Mouse (Mus musculus) kidney, embryonic 16.5 days (tissue): Measurements from ENCODE around the gene Calhm2. TPM values are rescaled to one million over a fixed set of nuclear protein-coding genes. Genes with fewer than 3 reads are reported as not detected.
"Not testable (repeated sequence)": the region's sequence is repeated elsewhere in the genome, so short reads cannot be mapped to it uniquely, and the experiment has no call there.

Experiments used
- ATAC-seq: fragments of 200-750 bp; cut with Nextera tagmentation; 2 replicates; pipeline ENCODE4 v1.8.0; 2017; ENCODE audit warnings: moderate TSS enrichment; ENCODE audit not compliant: low FRiP score, low TSS enrichment
- H3K27ac ChIP-seq: fragments of 300-500 bp; sonication (generic); 2 replicates; pipeline ENCODE4 v1.5.1; 2014; ENCODE audit warnings: low read length
- H3K27me3 ChIP-seq: fragments of 300-500 bp; sonication (generic); 2 replicates; pipeline ENCODE4 v1.6.1; 2014; ENCODE audit warnings: low read length, control low read depth, mixed read lengths; ENCODE audit not compliant: insufficient read depth
- H3K36me3 ChIP-seq: fragments of 300-500 bp; sonication (generic); 2 replicates; pipeline ENCODE4 v1.6.1; 2014; ENCODE audit warnings: low read length, control low read depth, mixed read lengths; ENCODE audit not compliant: insufficient read depth
- H3K4me1 ChIP-seq: fragments of 300-500 bp; sonication (generic); 2 replicates; pipeline ENCODE4 v1.6.1; 2014; ENCODE audit warnings: low read length, control low read depth, mixed read lengths; ENCODE audit not compliant: insufficient read depth
- H3K4me2 ChIP-seq: fragments of 300-500 bp; sonication (generic); replicated peaks from 2 replicates; pipeline ENCODE4 v1.6.1; 2014; ENCODE audit warnings: low read depth, low read length
- H3K4me3 ChIP-seq: fragments of 300-500 bp; sonication (generic); 2 replicates; pipeline ENCODE4 v1.5.1; 2014; ENCODE audit warnings: mild to moderate bottlenecking, low read length
- H3K9ac ChIP-seq: fragments of 300-500 bp; sonication (generic); replicated peaks from 2 replicates; pipeline ENCODE4 v1.6.1; 2014; ENCODE audit warnings: low read length
- H3K9me3 ChIP-seq: fragments of 300-500 bp; sonication (generic); 2 replicates; pipeline ENCODE4 v1.6.1; 2016; ENCODE audit warnings: low read length, control low read depth
- WGBS: fragments of 180-500 bp; shearing (Covaris S2); extraction: QIAGEN DNeasy Blood & Tissue Kit; methylation state at CpG from one replicate; pipeline ENCODE4 v1.1.7; 2014; 5-methylcytosine and 5-hydroxymethylcytosine counted together
- polyA plus RNA-seq: library from polyadenylated mRNA; unstranded; fragments of >200 nt; fragmentation: Nextera tagmentation; extraction: Ambion mirVana; gene quantifications from 2 replicates; pipeline ENCODE4 v1.2.1, GENCODE M21; 2015

Gene Calhm2
- polyA plus RNA-seq, 1 experiment from 2014 or later, result 8.7 TPM

- Histone ChIP-seq H3K4me3 (no peak within 1 kb of the TSS), H3K4me2 (no peak within 1 kb of the TSS), H3K27me3 (no peaks in the 10 kb centered on the region), H3K4me1 (no peaks in the 10 kb centered on the region), H3K9ac (no peak within 1 kb of the TSS), H3K9me3 (no peaks in the 10 kb centered on the region), H3K27ac (no peak within 1 kb of the TSS), H3K36me3 (no peaks in the 10 kb centered on the region)
- WGBS, result 81% methylated on average over 11 of the region's 11 CpGs
- no peak for ATAC-seq
Observed at GRCm38 (mm10) chr19:47157664-47158063, 19.6 kb upstream of the Calhm2 start, which contains the start of gene Calhm3. TSS of gene Calhm3 (minus strand) at chr19:47157764.

DNA sequence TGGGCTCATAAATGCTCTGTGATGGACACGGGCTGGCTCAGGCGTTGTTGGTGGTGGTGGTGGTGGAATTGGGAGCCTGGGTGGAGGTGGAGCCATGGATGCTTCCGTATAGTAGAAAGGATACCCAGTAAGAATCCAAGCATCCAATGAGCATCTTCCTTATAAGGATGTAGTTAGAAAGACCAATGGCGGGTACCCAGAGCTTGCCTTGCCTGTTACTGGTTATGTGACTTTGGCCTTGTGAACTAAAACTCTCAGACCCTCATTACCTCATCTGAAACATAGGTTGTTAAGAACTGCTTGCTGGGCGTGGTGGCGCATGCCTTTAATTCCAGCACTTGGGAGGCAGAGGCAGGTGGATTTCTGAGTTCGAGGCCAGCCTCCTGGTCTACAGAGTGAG lies 15.7 kb upstream of the Calhm2 start:
- WGBS, result 81% methylated on average over 7 of the region's 7 CpGs
- Histone ChIP-seq H3K27ac (no peak overlapping the region), H3K27me3 (0 out of 2 replicates have a peak, but pooled peaks cover 2% of the 10 kb centered on the region), H3K9ac (no peak overlapping the region), H3K9me3 (no peaks in the 10 kb centered on the region), H3K36me3 (no peaks in the 10 kb centered on the region), H3K4me2 (no peak overlapping the region), H3K4me1 (peaks cover 6% of the 10 kb centered on the region; the same call in 1 of the 2 replicates), H3K4me3 (no peak overlapping the region)
- no peak for ATAC-seq

DNA sequence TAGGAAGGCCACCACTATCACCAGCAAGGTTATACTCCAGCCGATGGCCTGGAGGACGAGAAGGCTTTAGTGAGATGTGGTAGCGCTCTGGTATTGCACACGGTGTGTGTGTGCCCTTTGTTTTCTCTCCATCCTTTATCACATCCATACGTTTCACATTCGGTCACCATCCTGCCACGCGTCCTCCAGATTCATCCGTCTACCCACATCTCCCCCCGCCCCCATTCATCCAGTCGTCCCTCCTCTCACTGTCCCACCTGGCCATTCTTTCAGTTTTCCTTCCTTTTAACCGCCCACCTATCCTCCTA lies 13.9 kb upstream of the Calhm2 start:
- H3K9me3 ChIP-seq, result no peaks in the 10 kb centered on the region
- H3K9ac ChIP-seq, result no peak overlapping the region
- peak overlapping the region; percentile 29 for H3K4me3 ChIP-seq
- WGBS, result 71% methylated on average over 12 of the region's 12 CpGs
- no peak for ATAC-seq
- 0 out of 2 replicates have a peak, but pooled peaks cover 2% of the 10 kb centered on the region for H3K27me3 ChIP-seq
- peaks cover 6% of the 10 kb centered on the region; the same call in 1 of the 2 replicates for H3K4me1 ChIP-seq
- peak overlapping the region; percentile 51 for H3K4me2 ChIP-seq
- H3K36me3 ChIP-seq, result no peaks in the 10 kb centered on the region
- H3K27ac ChIP-seq, result no peak overlapping the region

- no peaks in the 10 kb centered on the region for H3K9me3 ChIP-seq
- H3K4me3 ChIP-seq, result peak overlapping the region; percentile 29
- WGBS, result 24% methylated on average over 32 of the region's 32 CpGs
- 0 out of 2 replicates have a peak, but pooled peaks cover 2% of the 10 kb centered on the region for H3K27me3 ChIP-seq
- peaks cover 6% of the 10 kb centered on the region; the same call in 1 of the 2 replicates for H3K4me1 ChIP-seq
- no peak overlapping the region for H3K9ac ChIP-seq
- H3K27ac ChIP-seq, result no peak overlapping the region
- H3K36me3 ChIP-seq, result no peaks in the 10 kb centered on the region
- no peak for ATAC-seq
- H3K4me2 ChIP-seq, result peak overlapping the region; percentile 51
Observed at GRCm38 (mm10) chr19:47151332-47152061, 13.4 kb upstream of the Calhm2 start.

DNA sequence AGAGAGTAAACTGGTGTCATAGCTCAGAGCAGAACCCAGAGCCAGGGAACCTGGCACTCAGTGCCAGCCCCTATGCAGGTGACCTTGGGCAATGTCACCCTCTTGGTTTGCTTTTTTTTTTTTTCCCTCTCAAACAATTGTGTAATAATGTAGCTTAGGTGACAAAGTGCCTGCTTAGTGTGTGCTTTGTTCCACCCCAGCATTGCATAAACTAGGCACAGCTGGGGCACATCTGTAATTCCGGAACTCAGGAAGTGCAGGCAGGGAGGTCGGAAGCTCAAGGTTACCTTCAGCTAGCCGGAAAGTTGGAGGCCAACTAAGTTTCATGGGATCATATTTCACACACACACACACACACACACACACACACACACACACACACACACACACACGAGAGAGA lies 11.8 kb upstream of the Calhm2 start:
- no peak for ATAC-seq
- Histone ChIP-seq H3K27me3 (0 out of 2 replicates have a peak, but pooled peaks cover 2% of the 10 kb centered on the region), H3K27ac (no peak overlapping the region), H3K4me1 (peaks cover 6% of the 10 kb centered on the region; the same call in 1 of the 2 replicates), H3K9ac (no peak overlapping the region), H3K9me3 (no peaks in the 10 kb centered on the region), H3K4me2 (no peak overlapping the region), H3K4me3 (no peak overlapping the region), H3K36me3 (no peaks in the 10 kb centered on the region)
- 9% methylated on average over 4 of the region's 4 CpGs for WGBS

DNA sequence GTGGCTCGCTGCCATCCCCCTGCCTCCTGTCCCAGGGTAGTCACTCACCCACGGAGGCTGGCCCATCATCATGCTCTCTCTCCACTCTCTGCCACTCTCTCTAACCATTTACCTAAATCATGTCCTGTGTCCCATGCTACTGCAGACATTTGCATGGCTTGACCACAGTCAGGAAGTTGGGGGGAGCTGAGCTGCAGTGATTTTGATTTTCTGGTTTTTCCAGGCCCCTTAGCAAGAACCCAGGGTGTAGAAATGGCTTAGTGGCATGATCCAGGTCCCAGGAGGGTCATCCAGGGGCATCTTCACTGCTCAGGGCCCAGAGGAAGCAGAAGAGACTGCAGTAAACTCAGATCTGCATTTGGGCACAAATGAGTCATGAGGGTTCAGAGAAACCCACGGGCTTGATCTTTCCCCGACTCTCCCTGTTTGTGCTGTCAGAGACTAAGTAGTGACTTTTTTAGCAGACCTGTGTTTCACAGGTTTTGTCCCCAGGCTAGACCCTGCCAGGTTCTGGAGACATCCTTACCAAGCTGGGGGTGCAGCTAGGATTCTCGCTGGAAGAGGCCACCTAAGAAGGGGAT lies 10.3 kb upstream of the Calhm2 start:
- H3K4me1 ChIP-seq, result peaks cover 6% of the 10 kb centered on the region; the same call in 1 of the 2 replicates
- no peak for ATAC-seq
- H3K36me3 ChIP-seq, result no peaks in the 10 kb centered on the region
- H3K4me3 ChIP-seq, result no peak overlapping the region
- H3K9me3 ChIP-seq, result no peaks in the 10 kb centered on the region
- 63% methylated on average over 5 of the region's 5 CpGs for WGBS
- H3K27me3 ChIP-seq, result 0 out of 2 replicates have a peak, but pooled peaks cover 2% of the 10 kb centered on the region
- H3K4me2 ChIP-seq, result no peak overlapping the region
- H3K9ac ChIP-seq, result no peak overlapping the region
- H3K27ac ChIP-seq, result no peak overlapping the region

DNA sequence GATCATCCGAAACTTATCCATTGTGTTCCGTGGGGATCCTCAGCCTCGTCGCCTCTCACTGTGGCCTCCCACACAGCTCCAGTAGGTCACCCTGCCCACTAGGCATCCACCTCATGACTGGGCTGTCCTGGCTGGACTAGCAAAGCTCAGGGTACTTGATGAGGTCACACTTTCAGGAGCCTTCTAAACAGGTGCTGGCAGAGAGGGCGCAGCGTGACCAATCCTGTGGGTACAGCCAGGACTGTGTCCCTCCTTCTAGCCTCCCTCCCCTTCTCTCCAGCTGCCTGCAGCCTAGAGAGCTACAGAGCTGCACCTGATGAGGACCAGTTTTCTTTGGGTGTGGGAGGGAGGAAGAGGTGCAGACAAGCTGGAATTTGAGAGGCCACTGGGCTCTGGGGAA lies 6.1 kb upstream of the Calhm2 start, which contains the start of gene Calhm1:
Calhm1 (minus strand) TSS at position 101 of the 400 bp plus-strand sequence.
- no peaks in the 10 kb centered on the region for H3K4me1 ChIP-seq
- no peak within 1 kb of the TSS for H3K4me2 ChIP-seq
- no peaks in the 10 kb centered on the region for H3K9me3 ChIP-seq
- no peak within 1 kb of the TSS for H3K27ac ChIP-seq
- H3K27me3 ChIP-seq, result no peaks in the 10 kb centered on the region
- no peaks in the 10 kb centered on the region for H3K36me3 ChIP-seq
- no peak within 1 kb of the TSS for H3K4me3 ChIP-seq
- WGBS, result 87% methylated on average over 6 of the region's 6 CpGs
- ATAC-seq, result no peak
- H3K9ac ChIP-seq, result no peak within 1 kb of the TSS

GRCm38 (mm10) chr19:47142438-47142837 lies 4.3 kb upstream of the Calhm2 start:
- H3K36me3 ChIP-seq, result no peaks in the 10 kb centered on the region

GRCm38 (mm10) chr19:47139611-47140010 lies 1.5 kb upstream of the Calhm2 start:
- not testable (repeated sequence) for H3K4me2 ChIP-seq, H3K27ac ChIP-seq, H3K9me3 ChIP-seq, ATAC-seq, H3K9ac ChIP-seq, H3K27me3 ChIP-seq, H3K4me3 ChIP-seq, H3K36me3 ChIP-seq
- WGBS, result 27% methylated on average over 7 of the region's 7 CpGs
- peaks cover 21% of the 10 kb centered on the region for H3K4me1 ChIP-seq

More at GRCm38 (mm10) chr19:47142438-47142837, 4.3 kb upstream of the Calhm2 start:
- Histone ChIP-seq H3K9me3 (no peaks in the 10 kb centered on the region), H3K4me2 (no peak overlapping the region), H3K27ac (no peak overlapping the region), H3K27me3 (no peaks in the 10 kb centered on the region), H3K4me1 (peaks cover 12% of the 10 kb centered on the region), H3K9ac (no peak overlapping the region), H3K4me3 (no peak overlapping the region)
- 73% methylated on average over 6 of the region's 6 CpGs for whole genome bisulfite sequencing
- no peak for ATAC-seq

GRCm38 (mm10) chr19:47137051-47137581 lies 978 bp downstream of the Calhm2 start:
- Histone ChIP-seq H3K9me3 (no peaks in the 10 kb centered on the region), H3K36me3 (peaks cover 12% of the 10 kb centered on the region; the same call in 1 of the 2 replicates), H3K9ac (peak overlapping the region; percentile 78), H3K4me3 (peak overlapping the region; percentile 54), H3K4me1 (peaks cover 21% of the 10 kb centered on the region), H3K27ac (peak overlapping the region; percentile 88), H3K4me2 (peak overlapping the region; percentile 74), H3K27me3 (no peaks in the 10 kb centered on the region)
- ATAC-seq, result no peak
- 20% methylated on average over 6 of the region's 6 CpGs for WGBS
